Mouse (Mus musculus): Measurements from ENCODE around the gene Stard5. TPM values are rescaled to one million over a fixed set of nuclear protein-coding genes. Genes with fewer than 3 reads are reported as not detected.

Stard5 gene
- polyA plus RNA-seq, 1 experiment from 2014 or later, result 47.4 TPM

- peak; percentile 21 for DNase-seq (ENCODE audit: low spot score)
Observed at GRCm38 (mm10) chr7:83661763-83662162, 30.0 kb downstream of the Stard5 start.

GRCm38 (mm10) chr7:83662711-83663375 is 31.1 kb downstream of the Stard5 start:
- no peak for DNase-seq (ENCODE audit: low spot score)

DNA sequence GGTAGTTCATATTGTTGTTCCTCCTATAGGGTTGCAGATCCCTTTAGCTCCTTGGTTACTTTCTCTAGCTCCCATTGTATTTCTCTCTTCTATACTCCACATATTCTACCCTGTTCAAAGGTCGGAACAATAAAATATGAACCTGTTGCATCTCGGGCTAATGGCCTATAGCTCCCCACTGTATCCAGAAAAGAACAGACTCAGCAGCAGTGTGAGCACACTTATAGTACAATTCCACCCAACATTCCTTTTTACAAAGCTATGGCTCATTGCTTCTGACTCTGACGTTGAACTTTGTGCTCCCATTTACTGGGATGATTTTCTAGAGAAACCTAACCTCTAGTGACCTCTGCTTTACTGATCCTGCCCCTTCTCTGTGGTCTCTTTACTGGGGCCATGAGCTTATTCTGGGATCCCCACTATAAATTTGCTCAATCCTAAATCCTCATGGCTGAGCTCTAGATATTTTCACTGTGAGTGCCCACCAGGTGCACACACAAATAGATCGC is 34.4 kb downstream of the Stard5 start:
- no peak for DNase-seq (ENCODE audit: low spot score)

DNA sequence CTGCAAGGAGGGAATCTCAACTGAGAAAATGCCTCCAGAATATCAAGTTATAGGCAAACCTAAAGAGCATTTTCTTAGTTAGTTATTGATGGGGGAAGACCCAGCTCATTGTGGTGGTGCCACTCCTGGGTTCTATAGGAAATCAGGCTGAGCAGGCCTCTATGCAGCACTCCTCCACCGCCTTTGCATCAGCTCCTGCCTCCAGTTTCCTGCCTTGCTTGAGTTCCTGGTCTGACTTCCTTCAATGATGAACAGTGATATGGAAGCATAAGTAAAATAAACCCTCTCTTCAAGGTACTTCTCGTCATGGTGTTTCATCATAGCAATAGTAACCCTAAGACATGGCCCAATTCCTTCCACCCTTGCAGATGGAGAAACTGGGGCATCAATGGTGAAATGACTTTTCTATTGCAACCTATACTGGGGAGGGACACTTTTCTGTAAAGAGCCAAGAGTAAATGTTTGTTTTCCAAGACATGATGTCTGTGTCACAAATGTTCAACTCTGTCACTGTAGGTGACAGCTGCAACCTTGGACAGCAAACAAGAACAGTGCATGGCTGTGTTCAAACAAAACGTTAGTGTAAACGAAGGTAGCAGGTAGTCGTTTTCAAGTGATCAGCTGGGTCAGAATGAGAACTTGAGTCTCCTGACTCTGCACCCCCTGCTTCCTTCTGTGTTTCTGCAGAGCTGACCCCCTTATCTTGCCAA is 36.3 kb downstream of the Stard5 start:
- no peak for DNase-seq (ENCODE audit: low spot score)

DNA sequence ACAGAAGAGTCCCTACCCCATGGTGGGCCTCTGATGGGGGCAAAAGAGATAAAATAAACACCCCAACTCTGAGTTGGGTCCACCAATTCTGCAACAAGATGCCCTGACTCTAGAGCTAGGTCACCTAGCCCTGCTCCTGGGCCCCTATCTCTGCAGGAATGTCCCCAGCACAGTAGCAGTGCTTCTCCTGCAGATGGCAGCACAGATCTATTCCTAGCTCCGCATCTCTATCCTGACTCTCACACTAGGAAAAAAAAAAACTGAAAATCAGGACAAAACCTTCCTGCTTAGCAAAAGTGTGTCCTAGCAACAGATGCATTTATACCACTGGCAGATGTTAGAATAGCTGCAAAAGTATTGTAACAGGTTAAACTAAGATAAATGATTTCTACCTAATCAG is 37.0 kb downstream of the Stard5 start:
- DNase-seq (ENCODE audit: low spot score), result no peak

GRCm38 (mm10) chr7:83671573-83671972 is 39.8 kb downstream of the Stard5 start:
- DNase-seq (ENCODE audit: low spot score), result no peak

DNA sequence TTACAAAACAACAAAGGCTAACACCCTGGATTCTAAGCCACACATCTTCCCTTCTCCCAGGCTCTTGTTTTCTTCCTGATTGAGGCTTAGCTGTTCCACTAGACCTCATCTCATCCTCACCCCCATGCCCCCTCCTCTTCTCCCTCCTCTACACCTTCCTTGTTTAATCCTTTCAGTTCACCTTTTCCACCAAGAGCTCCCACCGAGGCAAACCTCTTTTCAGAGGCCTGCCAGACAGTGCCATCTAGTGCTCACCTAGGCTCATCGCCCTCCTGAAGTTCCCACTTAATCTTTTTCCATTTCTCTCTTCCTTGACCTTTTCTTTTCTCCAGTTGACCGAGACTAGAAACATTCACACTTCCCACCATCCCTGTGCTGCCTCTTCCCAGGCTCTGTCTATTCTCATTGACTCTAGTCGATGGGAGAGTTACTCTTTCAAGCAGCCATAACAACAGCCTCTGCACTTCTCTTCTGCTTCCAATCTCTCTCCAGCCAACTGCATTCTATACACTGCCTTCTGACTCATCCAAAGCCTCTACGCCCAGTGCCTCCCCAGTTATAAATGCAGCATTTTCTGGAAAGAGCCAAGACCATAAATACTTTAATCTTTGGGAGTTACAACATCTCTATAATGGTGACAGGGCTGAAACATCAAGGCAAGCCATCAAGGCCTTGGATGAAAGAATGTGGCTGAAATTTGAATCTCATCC is 43.9 kb downstream of the Stard5 start:
- DNase-seq (ENCODE audit: low spot score), result peak; percentile 57

DNA sequence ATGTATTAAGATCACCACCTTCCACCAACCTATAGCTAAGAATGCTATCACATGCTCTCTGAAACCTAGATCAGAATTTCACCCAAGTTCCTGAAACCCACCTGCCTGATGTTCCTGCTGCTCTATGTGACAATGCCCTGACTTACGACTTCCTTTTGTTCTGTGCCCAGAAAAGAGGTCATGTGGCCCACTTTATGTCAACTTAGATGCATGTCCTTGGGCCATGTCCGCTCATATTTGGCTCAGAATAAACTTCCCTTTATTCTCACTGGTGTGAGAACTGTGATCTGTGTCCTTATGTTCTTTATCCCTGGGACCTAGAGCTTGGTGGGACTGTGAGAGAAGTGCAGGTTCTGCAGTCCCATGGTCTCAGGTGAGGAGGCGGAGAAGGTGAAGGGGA is 45.5 kb downstream of the Stard5 start:
- DNase-seq (ENCODE audit: low spot score), result no peak

DNA sequence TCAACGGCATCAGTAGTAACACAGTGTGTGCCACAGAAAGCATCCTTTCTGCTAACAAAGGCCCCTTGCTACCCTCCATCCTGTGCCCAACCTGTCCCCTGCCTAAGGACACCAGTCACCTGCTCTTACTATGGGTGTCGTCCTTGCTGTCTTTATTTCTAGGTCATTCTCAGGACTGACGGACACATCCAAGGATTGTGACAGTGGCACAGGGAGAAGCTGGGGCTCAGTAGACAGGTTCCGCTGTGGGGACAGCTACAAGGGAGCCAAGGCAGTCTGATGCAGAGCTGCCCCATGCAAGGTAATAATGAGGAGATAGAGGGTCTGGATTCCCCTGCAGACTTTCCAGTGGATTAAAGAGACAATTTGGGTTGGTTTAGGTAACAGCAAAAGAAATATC is 46.7 kb downstream of the Stard5 start:
- DNase-seq (ENCODE audit: low spot score), result no peak

DNA sequence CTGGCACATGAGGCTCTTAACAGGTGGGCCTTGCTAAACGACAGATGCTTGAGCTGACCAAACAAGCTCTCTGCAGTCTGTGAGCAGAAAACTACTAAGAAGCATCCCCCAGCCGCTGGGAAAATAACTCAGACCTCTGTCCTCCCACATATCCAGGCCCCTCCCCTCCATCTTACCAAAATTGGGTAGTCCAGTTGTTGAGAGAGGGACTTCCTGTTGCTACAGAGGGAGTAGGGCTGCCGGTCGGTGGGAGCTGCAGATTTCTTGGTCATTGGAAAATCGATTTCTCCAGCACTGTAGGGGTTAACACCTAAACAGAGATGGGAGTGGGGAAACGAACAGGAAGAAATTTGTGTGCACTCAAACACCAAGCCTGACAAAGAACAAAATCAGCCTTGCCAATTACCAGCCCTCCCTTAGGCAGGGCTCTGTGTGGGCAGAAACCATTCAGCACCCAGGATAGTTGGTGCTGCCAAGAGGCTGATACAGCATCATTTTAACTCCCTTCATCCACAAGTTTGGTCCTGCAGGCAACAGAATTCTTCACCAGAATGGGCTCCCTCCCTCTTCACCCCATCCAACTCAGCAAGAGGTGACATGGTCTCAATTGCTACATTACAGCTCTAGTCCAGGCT is 51.0 kb downstream of the Stard5 start:
- DNase-seq (ENCODE audit: low spot score), result no peak

DNA sequence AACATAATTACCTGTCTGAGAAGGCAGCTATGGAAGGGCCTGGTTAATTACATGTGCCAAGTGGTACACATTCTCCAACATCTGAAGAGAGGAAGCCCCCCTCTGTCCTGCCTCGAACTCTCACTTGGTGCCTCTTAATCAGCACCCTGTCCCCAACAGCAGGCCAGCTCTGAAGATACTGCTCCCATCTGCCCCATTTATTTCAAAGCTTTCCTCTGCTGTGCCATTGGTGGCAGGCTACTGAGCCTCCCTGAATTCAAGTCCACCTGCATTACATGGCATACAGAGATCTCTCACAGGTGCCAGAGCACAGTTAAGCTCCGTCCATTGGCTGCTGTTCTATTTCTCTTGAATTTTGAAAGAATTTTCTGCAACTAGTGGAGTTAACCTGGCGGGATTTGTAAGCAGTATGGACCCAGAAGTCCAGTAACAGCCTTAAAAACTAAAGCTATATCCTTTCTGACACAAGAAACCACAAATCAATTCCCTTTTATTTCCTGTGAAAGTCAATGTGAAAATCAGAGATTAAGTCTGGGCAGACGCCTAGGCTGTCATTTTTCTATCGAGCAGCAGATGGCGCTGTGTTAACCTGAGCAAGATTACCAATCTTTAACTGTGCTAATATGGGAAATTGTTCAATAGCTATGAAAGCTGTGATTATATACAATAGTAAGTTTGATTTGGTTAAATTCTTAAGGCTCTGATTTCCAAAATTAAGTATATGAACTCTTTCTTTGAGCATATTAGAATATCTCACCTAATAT is 63.9 kb downstream of the Stard5 start:
- DNase-seq (ENCODE audit: low spot score), result peak; percentile 28

DNA sequence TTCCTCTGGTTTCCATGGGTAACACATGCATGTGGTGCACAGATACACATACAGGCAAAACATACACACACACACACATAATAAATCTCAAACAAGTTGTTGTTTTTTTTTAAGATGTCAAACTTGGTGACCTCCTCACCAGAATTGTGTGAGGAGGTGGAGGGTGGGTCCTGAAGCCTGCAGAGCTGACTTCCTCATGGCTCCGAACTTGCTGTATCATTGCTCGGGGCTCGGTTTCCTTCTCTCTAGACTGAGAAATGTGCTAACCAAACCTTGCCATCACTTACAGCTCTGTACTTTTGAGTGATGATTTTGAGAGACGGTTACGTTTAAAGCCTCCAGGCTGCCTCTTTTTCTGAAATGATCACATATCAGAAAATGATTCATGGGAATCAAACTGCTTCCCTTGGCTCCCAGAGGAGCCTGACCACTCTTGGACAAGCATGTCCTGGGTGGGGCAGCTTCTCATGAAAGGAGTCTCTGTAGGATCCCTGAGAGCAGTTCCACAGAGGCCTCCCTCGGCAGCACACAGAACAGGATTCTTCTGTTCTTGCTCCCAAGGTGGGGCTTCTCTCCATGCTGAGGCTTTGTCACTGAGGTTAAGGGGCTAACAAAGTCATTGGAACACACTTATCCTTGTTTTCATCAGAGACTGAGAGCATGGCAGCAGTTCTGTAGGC is 67.4 kb downstream of the Stard5 start:
- no peak for DNase-seq (ENCODE audit: low spot score)

Other genes starting within 250 kb of the Stard5 start
- 1.8 and 2.0 TPM in 2 replicates for gene Tmc3, start 47.0 kb upstream of the Stard5 start, polyA plus RNA-seq (2015; fragmentation: Nextera tagmentation; extraction: Ambion mirVana)
- gene Il16, start 113.8 kb downstream of the Stard5 start, polyA plus RNA-seq (2015; fragmentation: Nextera tagmentation; extraction: Ambion mirVana), result 157 and 175 TPM in 2 replicates
- gene Cfap161, start 162.9 kb downstream of the Stard5 start, polyA plus RNA-seq (2015; fragmentation: Nextera tagmentation; extraction: Ambion mirVana), result 0.40 and 0.44 TPM in 2 replicates